Mouse (Mus musculus): ENCODE data around the gene Gm3147.
"Not testable (repeated sequence)": the region's sequence is repeated elsewhere in the genome, so short reads cannot be mapped to it uniquely, and the experiment has no call there.

Gm3147 gene

GRCm38 (mm10) chr5:94616242-94616641 lies at the start of gene Gm3147:
Gene Gm3147, minus strand, starts transcription at chr5:94616342.
- DNase-seq, result not testable (repeated sequence)

- not testable (repeated sequence) for DNase-seq
Observed at GRCm38 (mm10) chr5:94648082-94648481, 31.9 kb upstream of the Gm3147 start, which contains the start of gene Gm6205. Gene Gm6205, plus strand, starts transcription at chr5:94648382.

- DNase-seq, result not testable (repeated sequence)
Observed at GRCm38 (mm10) chr5:94623679-94624078, 7.5 kb upstream of the Gm3147 start, which contains the start of gene Gm6509. Gene Gm6509, plus strand, starts transcription at chr5:94623979.
